Mouse (Mus musculus) spleen, adult 12 weeks (tissue): ENCODE data around the gene Wdr63.

Experiments used
- DNase-seq: peaks from one replicate; pipeline ENCODE4 v3.0.0; 2022; ENCODE audit warnings: low spot score

Gene Wdr63

DNA sequence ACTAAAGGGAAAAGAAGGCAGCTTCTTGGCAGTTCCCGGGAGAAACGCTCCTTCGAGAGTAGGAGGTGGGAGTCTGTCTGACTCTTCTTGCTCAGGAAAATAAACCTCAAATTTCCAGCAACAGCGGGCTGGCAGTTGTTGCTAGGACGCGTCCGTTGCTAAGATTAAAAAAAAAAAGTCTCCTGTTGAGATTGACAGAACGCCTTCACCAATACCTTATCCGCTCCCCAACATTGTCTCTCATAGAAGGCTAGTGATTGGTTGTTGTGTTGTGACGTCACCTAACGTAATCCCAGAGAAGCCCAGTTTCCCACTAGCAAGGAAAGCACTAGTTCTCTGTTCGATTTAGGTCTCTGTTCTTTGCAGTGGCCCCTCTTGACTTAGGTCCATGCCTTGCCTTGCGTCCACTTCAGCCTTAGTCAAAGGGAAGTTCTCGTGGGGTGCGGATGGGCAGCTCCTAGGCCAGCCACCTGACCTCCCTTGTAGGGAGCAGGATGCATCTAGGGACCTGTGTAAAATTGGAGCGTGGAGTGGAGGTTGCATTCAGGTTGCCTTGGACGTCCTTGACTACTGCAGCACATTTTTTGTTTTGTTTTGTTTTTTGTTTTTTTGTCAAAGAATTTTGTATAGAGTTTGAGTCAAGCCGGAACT, at the start of gene Wdr63:
TSS of gene Wdr63 (minus strand) at position 210 of the 651 bp plus-strand sequence.
- no peak for DNase-seq

DNA sequence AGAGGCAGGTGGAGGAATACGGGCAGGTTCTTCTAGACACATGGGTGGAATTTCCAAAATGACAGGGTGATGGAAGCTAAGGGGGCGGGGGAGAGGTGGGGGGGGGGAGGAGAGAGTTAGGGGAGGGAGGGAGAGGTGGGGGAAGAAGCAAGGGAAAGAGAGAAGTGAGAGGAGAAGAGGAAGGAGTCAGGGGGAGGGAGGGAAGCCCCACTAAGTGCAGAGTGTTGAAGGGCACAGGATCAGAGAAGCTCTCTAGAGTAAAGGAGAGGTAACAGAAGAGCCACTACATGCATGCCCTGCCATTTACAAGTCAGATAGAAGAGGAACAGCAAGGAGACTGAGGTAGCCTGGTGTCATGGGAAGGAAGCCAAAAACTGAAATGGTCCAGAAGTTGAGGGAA, 48.9 kb upstream of the Wdr63 start:
- DNase-seq = no peak

DNA sequence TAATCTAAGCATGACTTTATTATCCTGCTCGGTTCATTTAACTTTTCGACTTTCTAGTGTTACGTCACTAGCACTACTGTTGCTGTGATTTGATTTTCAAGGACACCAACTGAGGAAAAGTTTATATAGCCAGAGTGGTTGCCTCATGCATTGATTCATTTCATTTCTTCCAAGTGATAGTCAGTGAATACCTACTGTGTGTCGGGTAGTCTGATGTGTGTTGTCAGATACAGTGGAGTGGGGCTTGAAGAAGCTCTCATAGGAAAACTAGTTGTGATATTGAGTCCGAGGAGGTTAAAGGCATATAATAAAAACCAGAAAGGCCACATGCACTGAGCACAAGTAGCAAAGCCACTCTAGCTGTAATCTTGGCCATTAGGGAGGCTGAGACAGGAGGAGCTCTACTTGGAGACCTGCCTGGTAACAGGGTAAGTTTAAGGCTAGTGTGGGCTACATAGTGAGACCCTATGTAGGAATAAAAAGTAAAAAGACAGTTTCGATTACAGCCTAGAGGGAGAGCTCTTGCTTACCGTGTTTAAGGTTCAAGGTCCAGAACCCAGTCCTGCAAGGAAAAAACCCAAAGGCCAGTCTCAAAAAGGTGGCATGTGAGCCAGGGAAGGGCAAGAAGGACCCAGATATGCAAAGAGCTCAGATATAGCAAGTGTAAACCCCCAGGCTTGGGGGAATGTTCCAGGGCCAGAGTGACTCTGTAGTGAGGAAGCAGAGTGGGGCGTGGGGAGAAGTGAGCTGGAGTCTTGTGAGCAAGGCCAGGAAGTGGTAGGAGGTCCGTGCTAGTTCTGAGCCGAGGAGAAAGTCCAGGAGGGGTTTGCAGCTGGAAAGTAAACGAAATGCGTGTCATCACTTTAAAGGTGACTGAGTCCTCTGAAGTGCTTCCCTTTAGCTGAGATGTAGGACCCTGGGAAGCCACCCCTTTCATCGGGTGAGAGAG, 48.0 kb upstream of the Wdr63 start:
- no peak for DNase-seq

DNA sequence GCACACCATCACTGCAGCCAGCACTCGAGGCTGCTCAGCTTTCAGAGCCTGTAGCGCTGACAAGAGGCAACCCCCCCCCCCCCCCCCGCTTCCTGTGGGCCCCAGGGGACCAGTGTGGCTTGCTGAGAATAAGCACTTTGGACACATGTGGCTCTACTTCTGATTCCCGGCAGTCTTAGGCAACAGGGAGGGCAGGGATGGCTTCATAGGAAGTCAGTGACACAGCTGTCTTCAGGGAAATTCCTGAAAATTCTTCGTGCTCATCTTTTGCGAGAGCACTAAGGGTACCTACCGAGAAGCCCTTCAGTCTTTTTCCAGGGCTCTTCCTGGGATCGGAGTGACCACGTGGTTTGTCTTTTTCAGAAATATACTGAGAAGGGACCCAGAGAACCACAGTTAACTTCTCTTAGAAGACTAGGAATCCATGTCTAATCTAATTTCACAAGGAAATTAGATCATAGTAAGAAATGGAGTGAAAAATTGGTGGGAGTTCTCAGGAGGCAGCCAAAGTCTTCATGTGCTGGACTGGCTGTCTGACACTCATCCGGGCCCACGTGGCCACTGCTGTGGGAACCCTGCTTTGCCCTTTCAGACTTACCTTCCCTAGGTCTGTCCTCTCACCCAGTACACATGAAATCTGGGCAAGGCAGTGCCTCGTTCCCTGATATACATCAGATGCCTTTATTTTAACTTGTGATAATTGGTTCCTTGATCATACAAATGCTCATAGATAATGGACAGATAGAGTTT, 46.1 kb upstream of the Wdr63 start:
- no peak for DNase-seq

DNA sequence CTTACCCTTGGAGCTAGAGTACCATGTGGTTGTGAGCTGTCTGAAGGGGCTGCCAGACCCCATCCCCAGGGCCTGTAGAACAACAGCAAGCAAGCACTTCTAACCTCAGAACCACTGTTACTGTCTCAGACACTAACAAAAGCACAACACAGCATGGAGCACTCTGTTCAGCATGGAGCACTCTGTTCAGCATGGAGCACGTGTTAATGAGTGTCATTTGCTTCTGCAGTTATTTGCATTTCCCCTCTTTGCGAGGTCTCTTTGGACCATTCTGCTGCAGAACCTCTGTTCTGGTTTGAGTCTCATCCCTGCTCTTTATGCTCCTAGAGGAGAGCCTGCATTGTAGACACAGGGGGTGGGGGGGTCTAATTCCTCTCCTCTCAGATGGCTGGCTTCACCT, 45.0 kb upstream of the Wdr63 start:
- no peak for DNase-seq

DNA sequence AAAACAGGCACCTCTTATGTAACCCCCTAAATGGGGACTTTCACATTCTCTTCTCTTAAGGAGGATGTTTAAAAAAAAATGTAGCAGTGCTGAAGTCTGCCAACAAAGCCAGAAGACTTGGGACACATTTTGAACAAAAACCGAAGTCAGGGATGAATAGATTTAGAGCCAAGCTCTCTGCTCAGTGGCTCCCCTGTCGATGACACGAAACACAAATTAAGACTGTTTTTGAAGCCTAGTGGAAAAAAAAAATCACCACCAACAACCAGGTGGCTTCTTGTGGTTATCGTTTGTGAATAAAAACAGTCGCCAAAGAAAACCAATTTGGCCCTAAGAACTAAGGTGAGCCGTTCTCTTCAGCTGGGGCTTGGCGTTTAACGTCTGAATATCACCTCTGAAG, 44.4 kb upstream of the Wdr63 start:
- peak; percentile 20 for DNase-seq

DNA sequence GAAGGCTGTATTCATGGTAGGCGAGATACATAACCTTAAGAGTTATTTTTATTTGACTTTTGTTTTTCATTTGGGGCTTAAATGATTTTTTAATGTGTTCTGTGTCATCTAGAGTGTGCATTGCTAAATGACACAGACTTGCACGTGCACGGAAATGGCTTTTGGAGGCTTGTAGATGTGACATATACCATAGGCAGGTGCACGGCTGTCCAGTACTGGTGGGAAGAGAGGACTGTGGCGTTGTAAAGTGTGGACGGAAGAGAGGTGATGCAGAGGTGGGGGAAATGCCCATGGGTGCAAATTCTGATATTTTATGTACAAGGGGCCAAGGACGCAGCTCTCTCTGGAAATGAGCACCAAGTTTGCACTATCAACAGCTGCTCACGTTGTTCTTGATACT, 43.8 kb upstream of the Wdr63 start:
- DNase-seq = no peak

DNA sequence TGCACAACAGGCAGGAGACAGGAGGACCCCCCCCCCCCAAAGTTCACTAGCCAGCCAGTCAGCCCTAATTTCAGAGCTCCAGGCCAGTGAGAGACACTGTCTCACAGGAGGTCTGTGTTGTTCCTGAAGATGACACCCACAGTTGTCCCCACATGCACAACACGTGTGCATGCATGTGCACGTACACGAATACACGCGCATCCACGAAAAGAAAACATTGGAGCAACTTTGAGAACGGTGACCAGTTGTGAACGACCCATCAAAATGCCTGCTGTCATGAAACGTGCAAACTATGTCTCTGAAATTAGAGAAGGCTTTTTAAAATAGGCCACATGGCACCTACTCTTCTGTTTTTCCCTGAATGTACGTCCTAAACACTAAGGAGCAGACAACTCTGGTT, 43.4 kb upstream of the Wdr63 start:
- DNase-seq = no peak

DNA sequence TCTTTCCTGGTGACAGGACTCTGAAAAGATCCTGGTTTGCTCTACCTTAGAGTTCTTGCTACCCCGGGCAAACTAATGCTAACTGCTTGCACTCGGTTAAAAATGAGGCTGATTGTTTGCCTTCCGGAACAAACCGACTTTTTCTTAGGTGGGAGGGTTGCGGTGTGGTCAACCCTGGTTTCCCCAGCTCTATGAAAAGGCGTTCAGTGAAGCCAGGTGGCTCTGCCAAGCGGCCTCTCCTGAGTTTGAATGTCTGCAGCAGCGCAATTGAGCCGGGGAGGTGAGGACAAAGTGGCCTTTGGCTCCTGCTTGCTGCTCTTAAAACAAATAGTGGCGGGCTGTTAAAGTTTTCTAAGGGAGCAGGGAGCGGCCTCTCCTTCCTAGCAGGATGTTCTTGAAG, 42.6 kb upstream of the Wdr63 start:
- no peak for DNase-seq

DNA sequence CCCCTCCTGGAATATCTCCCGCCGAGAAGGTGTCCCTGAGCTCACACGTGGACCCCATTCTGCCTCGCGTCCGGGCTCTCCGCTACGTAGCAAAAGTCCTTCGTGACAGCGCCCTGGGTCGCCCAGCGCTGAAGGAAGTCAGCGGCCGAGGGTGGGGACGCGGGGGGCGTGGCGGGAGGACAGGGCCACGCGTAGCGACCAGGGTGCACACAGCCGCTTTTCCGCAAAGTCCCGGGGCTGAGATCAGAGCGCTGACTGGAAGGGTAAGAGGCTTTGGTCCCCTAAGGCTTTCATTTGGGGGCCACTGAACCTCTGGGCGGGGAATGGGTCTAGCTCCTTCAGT, 42.1 kb upstream of the Wdr63 start:
- DNase-seq = peak; percentile 24

DNA sequence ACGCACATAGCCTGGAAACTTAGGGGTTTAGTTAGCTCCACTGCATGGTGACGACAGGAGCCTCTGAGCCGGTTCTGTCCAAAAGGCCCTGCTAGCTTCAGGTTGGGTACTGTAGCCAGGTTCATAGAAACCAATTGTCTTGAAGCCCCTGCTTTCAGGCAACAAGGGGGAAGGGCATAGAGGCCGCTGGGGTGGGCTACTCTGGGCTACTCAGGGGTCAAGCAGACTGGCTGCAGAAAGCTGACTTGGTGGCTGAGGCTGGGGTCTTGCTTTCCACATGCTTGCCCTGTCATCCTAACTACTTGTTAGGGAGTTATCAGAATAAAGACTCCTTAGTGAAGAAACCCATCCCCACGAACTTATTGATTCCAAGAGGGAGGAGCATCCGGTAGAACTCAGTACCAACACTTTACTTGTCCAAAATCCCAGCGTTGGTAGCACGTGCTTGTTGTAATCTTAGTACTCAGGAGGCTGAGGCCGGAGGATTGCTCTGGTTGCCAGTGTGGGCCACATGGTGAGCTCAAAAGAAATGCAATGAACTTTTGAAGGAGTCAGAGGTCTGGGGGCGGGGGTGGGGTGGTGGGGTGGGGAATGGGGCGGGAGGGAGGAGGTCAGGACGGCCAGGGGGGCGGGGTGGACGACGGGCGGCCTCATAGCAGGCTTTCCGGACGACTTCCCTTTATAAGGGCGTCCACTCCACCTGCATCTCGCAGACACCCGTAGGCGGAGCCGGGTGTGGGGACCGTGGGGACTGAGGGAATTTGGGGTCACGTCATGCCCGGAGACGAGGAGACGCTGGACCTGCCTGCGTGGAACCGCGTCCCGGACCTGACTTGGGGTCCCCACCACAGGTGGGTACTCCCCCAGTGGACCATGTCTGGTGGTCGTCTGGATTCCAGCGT, 41.5 kb upstream of the Wdr63 start, which contains the start of gene Mcoln2:
TSS of gene Mcoln2 (plus strand) at position 678 of the 902 bp plus-strand sequence.
- DNase-seq = no peak

DNA sequence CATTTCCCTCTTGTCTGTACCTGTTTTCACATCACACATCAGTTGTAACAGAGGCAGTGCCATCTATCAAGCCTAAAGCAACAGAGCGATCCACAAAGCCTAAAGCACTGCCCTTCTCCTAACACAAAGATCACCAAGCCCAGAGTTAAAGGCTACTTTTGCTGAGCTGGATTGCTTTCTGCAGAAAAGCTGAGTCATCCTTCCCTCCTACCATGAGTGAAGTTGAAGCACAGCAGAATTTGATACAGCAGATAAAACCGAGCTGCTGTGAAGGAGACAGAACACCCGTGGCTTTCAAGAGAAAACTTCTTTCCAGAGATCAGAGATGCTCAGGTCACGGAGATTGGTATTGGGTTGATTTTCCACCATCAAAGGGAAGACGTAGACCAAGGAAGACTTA, 38.2 kb upstream of the Wdr63 start:
- no peak for DNase-seq

DNA sequence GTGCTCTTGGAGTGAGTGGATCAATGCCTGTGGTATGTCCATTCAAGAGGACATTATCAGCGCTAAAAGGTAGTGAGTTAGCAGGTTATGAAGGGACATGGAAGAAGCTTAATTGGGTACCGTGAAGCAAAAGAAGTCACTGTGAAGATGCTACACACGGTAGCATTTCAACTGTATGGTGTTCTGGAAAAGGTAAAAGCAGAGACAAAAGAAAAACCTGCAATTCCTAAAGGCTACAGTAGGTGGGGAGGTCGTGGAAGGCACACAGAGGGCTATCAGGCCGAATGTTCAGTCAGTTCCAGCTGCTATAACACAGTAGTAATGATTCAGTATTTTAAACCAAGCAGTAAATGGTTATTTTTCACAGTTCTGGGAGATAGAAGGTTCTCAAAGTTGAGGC, 37.6 kb upstream of the Wdr63 start:
- DNase-seq = no peak

DNA sequence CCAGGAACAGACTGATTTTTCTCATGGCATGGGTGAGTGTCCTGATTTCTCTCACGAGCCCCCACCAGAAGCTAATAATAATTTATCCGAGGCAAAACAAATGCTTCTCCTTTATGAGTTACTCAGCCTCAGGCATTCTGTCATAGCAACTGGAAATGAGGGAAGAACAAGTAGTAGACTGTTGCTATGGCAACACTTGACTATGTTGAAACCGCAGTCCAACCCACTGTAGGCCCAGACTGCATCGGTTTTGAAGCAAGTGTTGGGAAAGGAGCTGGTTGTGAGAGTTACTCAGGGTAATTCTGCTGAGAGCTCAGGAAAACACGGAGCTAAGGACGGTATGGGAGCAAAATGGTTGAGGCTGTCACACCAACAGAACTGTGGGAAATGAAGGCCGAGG, 34.6 kb upstream of the Wdr63 start:
- DNase-seq = no peak

DNA sequence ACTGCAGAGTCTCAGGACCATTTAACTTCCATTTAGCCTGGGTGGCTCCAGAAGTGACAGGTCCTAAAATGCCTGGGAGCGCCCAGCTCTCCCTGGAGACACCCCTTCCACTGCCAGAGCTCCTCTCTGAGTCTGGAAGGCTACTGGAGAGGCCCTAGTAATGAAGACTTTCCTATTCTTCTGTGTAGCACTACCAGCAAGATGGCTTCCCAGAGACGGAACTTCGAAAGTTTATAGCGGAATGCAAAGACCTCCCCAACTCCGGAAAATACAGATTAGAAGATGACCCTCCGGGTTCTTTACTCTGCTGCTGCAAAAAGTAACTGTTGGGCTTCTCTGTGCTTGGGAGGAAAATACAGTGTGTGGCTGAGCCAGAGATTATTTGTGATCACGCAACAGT, 32.3 kb upstream of the Wdr63 start:
- no peak for DNase-seq

DNA sequence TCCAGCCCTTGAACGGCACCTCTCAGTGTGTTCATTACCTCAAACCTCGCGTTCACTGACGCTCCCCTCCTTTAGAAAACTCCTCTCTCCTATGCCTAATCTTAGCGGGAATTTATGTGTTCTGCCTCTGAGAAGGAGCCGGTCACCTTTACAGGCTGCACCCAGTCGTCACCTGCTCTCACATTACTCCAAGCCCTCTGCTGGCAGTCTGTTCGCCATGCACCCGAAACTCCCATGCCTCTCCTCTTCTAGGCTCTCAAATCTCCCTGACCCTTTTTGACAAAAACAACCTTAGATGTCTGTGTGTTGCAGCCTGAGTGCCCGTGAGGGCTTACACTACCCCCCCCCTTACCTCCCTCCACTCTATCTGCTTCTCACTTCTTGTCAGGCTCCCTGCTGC, 28.5 kb upstream of the Wdr63 start:
- DNase-seq = no peak

DNA sequence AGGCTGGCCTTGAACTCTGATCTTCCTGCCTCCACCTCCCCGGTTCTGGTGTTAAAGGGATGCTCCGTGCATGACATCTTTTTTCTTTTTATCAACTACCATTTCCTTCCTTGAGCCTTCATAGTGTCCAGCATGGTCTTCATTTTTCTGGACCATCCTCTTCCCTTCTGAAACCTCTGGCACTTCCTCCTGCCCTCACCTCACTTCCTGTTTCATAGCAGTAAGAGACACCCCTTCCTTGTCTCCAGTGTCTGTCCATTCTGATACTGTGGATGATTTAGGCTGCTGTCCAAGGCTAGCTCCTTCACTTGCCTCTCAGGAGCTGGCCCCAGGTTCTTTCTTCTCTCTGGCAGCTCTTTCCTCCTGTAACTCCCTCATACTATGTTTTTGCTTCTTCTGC, 27.5 kb upstream of the Wdr63 start:
- no peak for DNase-seq

DNA sequence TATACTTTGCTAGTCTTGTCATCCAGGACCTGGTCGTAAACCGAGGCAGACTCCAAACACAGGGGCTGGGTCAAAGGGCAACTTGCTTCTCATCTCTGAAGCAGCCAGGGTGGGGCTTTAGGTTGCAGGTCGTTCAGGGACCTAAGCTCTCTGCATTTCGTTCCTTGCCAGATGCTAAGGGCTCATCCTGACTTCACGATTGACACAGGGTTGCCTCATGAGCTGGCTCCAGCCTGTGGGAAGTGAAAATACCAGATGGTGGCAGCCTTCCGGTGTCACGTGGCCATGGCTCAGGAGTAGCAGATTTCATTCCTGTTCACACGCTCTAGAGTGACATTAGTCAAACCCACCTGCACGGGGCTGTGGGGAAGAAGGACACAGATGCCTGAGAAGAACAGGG, 26.9 kb upstream of the Wdr63 start:
- DNase-seq = no peak

DNA sequence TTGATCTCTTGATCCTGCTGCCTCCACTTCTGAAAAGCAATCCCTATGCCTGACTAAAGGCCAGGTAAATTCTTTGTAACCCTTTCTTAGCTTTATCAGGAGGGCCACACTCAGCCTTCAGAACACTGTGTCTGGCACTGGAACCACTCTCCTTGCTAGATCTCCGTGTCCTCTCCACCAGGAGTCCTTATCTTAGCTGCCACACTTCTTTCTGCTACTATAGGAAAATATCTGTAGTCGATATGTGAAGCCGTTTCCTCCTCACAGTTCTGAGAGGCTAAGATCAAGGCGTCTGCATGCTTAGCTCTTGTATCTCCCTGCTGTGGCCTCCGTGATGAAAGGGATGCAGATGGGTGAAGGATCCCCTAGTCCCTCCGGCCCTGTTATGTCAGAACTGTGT, 19.3 kb upstream of the Wdr63 start:
- DNase-seq = no peak

DNA sequence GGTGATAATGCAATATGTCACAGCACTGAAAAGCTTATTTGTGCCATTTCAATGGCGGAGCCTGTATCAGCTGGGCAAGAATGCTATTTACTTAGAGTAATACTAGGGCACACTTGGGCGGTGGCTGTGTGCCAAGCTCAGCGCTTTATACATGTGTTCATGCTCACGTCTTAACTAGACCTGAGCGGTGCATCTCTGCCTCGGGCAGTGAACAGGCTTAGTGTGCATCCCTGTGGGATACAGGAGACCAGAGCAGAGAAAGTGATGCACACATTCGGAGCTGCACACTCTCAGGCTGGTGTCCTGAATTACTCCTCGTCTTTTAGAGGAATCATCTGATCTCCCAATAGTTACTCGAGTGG, 15.5 kb upstream of the Wdr63 start:
- no peak for DNase-seq

DNA sequence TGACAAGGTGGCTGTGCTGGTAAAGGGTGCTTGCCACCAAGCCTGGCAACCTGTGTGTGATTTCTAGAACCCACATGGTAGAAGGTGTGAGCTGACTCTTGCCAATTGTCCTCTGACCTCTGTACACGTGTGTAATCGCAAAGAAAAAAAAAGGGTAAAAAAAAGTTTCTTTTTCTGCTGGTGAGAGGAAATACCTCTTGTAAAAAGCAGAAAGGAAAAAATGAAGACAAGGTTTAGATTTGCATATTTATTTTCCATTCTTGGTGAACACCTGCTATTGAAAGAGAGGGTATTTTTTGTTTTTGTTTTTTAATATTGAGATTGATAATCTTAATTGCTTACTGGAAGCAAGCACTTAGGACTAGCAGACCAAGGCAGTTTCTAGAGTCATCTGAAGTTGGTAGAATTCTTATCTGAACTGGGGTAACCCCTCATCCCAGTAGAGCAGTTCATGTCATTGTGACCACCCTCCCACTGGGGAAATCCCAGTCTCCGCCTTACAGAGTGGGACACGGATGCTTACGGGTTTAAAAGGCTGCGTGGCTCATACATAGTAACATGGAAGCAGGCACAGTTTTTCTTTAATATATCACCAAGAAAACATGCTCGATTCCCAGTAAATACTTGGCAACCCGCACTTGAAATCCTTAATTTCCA, 15.0 kb upstream of the Wdr63 start:
- DNase-seq = no peak

DNA sequence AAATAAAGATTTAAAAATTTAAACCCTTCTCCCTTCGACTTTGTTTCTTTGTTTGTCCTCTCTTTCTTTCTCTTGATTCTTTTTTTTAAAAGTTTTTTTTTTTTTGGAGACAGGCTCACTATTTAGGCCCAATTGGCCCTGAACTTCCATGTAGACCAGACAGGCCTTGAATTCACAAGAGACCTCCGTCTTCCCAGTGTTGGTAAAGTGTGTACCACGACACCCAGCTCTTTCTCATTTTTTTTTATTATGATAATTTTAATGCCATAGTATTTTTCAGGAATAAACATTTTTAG, 14.1 kb upstream of the Wdr63 start:
- no peak for DNase-seq
